Mouse (Mus musculus): ENCODE measurements around the gene Hoxd11.

The Hoxd11 gene

GRCm38 (mm10) chr2:74678891-74679595 lies at the start of gene Hoxd11:
Gene Hoxd11, plus strand, starts transcription at chr2:74679557.
- DNase-seq: no peak

GRCm38 (mm10) chr2:74635412-74635811 lies 43.9 kb upstream of the Hoxd11 start:
- no peak for DNase-seq

- DNase-seq: no peak
These were observed 36.9 kb upstream of the Hoxd11 start for GRCm38 (mm10) chr2:74642431-74642830.

- no peak for DNase-seq
These were observed 33.7 kb upstream of the Hoxd11 start for GRCm38 (mm10) chr2:74645631-74646030.

- no peak for DNase-seq
These were observed 32.1 kb upstream of the Hoxd11 start for GRCm38 (mm10) chr2:74647082-74647864.

GRCm38 (mm10) chr2:74652996-74653340 lies 26.4 kb upstream of the Hoxd11 start:
- no peak for DNase-seq

- no peak for DNase-seq
These were observed 25.4 kb upstream of the Hoxd11 start for GRCm38 (mm10) chr2:74653781-74654535.

GRCm38 (mm10) chr2:74654743-74655419 lies 24.5 kb upstream of the Hoxd11 start:
- no peak for DNase-seq

- DNase-seq: peak; percentile 62
These were observed 24.0 kb upstream of the Hoxd11 start for GRCm38 (mm10) chr2:74655420-74655781.

- DNase-seq: no peak
These were observed 23.3 kb upstream of the Hoxd11 start for GRCm38 (mm10) chr2:74655821-74656631.

- no peak for DNase-seq
These were observed 22.7 kb upstream of the Hoxd11 start for GRCm38 (mm10) chr2:74656632-74657021.

- DNase-seq: no peak
These were observed 21.9 kb upstream of the Hoxd11 start for GRCm38 (mm10) chr2:74657251-74658023.

GRCm38 (mm10) chr2:74658024-74658666 lies 21.2 kb upstream of the Hoxd11 start:
- no peak for DNase-seq

- no peak for DNase-seq
These were observed 20.5 kb upstream of the Hoxd11 start for GRCm38 (mm10) chr2:74658667-74659371.

- no peak for DNase-seq
These were observed 19.8 kb upstream of the Hoxd11 start, which contains the start of gene Evx2 for GRCm38 (mm10) chr2:74659507-74660005. Gene Evx2, minus strand, starts transcription at chr2:74659557.

GRCm38 (mm10) chr2:74660421-74661375 lies 18.7 kb upstream of the Hoxd11 start:
- DNase-seq: no peak

- peak; percentile 54 for DNase-seq
These were observed 17.7 kb upstream of the Hoxd11 start for GRCm38 (mm10) chr2:74661685-74662084.

- peak; percentile 73 for DNase-seq
These were observed 15.9 kb upstream of the Hoxd11 start for GRCm38 (mm10) chr2:74663291-74663925.

All from kidney, postnatal 14 days (tissue).